Mouse (Mus musculus) CH12.LX (cell line): ENCODE data around the gene Pou2f3. TPM values are rescaled to one million over a fixed set of nuclear protein-coding genes. Genes with fewer than 3 reads are reported as not detected.

ENCODE experiments used
- DNase-seq: peaks from one replicate; pipeline ENCODE4 v3.0.0-alpha.2; 2013; ENCODE audit errors: extremely low read depth
- H3K27ac ChIP-seq: 2 replicates; pipeline ENCODE4 v1.5.1; 2012; ENCODE audit warnings: low read depth, mild to moderate bottlenecking, control low read depth, moderate library complexity; ENCODE audit not compliant: insufficient read depth
- H3K27me3 ChIP-seq: replicated peaks from 2 replicates; pipeline ENCODE3; 2012; ENCODE audit warnings: inconsistent platforms
- H3K36me3 ChIP-seq, 2 experiments: replicated peaks in 1 of 2; 2 replicates each; pipeline versions ENCODE3 to v1.6.1; 2012; ENCODE audit warnings: inconsistent platforms in 1 of 2, low read length in 1 of 2, mild to moderate bottlenecking in 1 of 2, mixed read lengths in 1 of 2, moderate library complexity in 1 of 2; ENCODE audit not compliant: control insufficient read depth in 1 of 2, insufficient read depth in 1 of 2
- H3K4me1 ChIP-seq, 2 experiments: 2 replicates each; pipeline ENCODE4 v1.6.1; 2012; ENCODE audit warnings: inconsistent platforms in 1 of 2, moderate library complexity in 1 of 2; ENCODE audit not compliant: insufficient read depth in 2 of 2, control insufficient read depth in 1 of 2
- H3K4me2 ChIP-seq: 2 replicates; pipeline ENCODE4 v1.6.1; 2012; ENCODE audit warnings: low read depth, mild to moderate bottlenecking, control low read depth; ENCODE audit not compliant: poor library complexity, insufficient read depth, severe bottlenecking
- H3K4me3 ChIP-seq, 3 experiments: fragments of 150-350 bp in 1 of 3; sonication (generic) in 1 of 3; replicated peaks in 1 of 3; 2 replicates each; pipeline versions ENCODE3 to v1.5.1; 2011 to 2012; ENCODE audit warnings: low read depth in 2 of 3, low read length in 2 of 3, mild to moderate bottlenecking in 2 of 3, moderate library complexity in 2 of 3, control low read depth in 1 of 3, improper control_type of control experiment in 1 of 3, inconsistent platforms in 1 of 3, mixed read lengths in 1 of 3; ENCODE audit not compliant: poor library complexity in 1 of 3
- H3K79me2 ChIP-seq: replicated peaks from 2 replicates; pipeline ENCODE4 v1.6.1; 2012; ENCODE audit warnings: mild to moderate bottlenecking, moderate library complexity; ENCODE audit not compliant: control insufficient read depth, poor library complexity, insufficient read depth, severe bottlenecking; ENCODE audit errors: extremely low read depth
- H3K9ac ChIP-seq: 2 replicates; pipeline ENCODE4 v1.6.1; 2012; ENCODE audit warnings: low read depth, mild to moderate bottlenecking, control low read depth, moderate library complexity; ENCODE audit not compliant: insufficient read depth
- H3K9me3 ChIP-seq: replicated peaks from 2 replicates; pipeline ENCODE3; 2012; ENCODE audit warnings: low read length, inconsistent platforms, mixed read lengths
- CHD1 ChIP-seq: IDR thresholded peaks from 2 replicates; pipeline ENCODE4 v1.6.1; 2012; ENCODE audit warnings: low read depth, low read length, improper control_type of control experiment, inconsistent platforms
- EP300 ChIP-seq: IDR thresholded peaks from 2 replicates; pipeline ENCODE4 v1.6.1; 2011; ENCODE audit warnings: low read length, improper control_type of control experiment
- GABPA ChIP-seq: IDR thresholded peaks from 2 replicates; pipeline ENCODE4 v1.6.1; 2012; ENCODE audit warnings: low read depth, low read length, improper control_type of control experiment, inconsistent platforms; ENCODE audit not compliant: insufficient replicate concordance
- IRF4 ChIP-seq: IDR thresholded peaks from 2 replicates; pipeline ENCODE4 v1.6.1; 2014; ENCODE audit warnings: low read depth, mild to moderate bottlenecking, inconsistent platforms, low read length, improper control_type of control experiment
- JUND ChIP-seq: conservative IDR thresholded peaks from 2 replicates; pipeline ENCODE4 v1.6.1; 2011; ENCODE audit warnings: low read depth, low read length, improper control_type of control experiment
- KAT2A ChIP-seq: IDR thresholded peaks from 2 replicates; pipeline ENCODE4 v1.6.1; 2012; ENCODE audit warnings: low read length, improper control_type of control experiment, inconsistent platforms; ENCODE audit not compliant: insufficient replicate concordance
- MAFK ChIP-seq: IDR thresholded peaks from 2 replicates; pipeline ENCODE4 v1.6.1; 2011; ENCODE audit warnings: low read length, improper control_type of control experiment; ENCODE audit not compliant: insufficient replicate concordance
- MEF2A ChIP-seq: IDR thresholded peaks from 2 replicates; pipeline ENCODE4 v1.6.1; 2014; ENCODE audit warnings: low read depth, mild to moderate bottlenecking, inconsistent platforms, low read length, improper control_type of control experiment, borderline replicate concordance
- PAX5 ChIP-seq: IDR thresholded peaks from 2 replicates; pipeline ENCODE4 v1.6.1; 2012; ENCODE audit warnings: low read length, inconsistent platforms, mixed read lengths
- RAD21 ChIP-seq: IDR thresholded peaks from 2 replicates; pipeline ENCODE4 v1.6.1; 2011; ENCODE audit warnings: low read depth, mild to moderate bottlenecking, low read length, improper control_type of control experiment, moderate library complexity
- SIN3A ChIP-seq: IDR thresholded peaks from 2 replicates; pipeline ENCODE4 v1.6.1; 2012; ENCODE audit warnings: low read length, improper control_type of control experiment, inconsistent platforms
- SMC3 ChIP-seq: IDR thresholded peaks from 2 replicates; pipeline ENCODE4 v1.6.1; 2011; ENCODE audit warnings: low read depth, low read length, improper control_type of control experiment
- USF1 ChIP-seq: IDR thresholded peaks from 2 replicates; pipeline ENCODE4 v1.6.1; 2014; ENCODE audit warnings: low read depth, mild to moderate bottlenecking, inconsistent platforms, low read length, improper control_type of control experiment
- ZC3H11A ChIP-seq: IDR thresholded peaks from 2 replicates; pipeline ENCODE4 v1.6.1; 2012; ENCODE audit warnings: low read depth, mild to moderate bottlenecking, inconsistent platforms, low read length, improper control_type of control experiment
- ZMIZ1 ChIP-seq: IDR thresholded peaks from 2 replicates; pipeline ENCODE4 v1.6.1; 2012; ENCODE audit warnings: low read depth, mild to moderate bottlenecking, inconsistent platforms, low read length, improper control_type of control experiment
- dilution Hi-C: fragments of 300-500 bp; cut with MboI; formaldehyde crosslinking; loops from 2 replicates; pipeline ENCODE4 v1.14.3; 2020; ENCODE audit warnings: low sequenced_read_pairs; ENCODE audit not compliant: extremely low pct_unique_long_range_greater_than_20kb, extremely low pct_ligation_motif_present
- in situ Hi-C: fragments of 300-500 bp; cut with MboI; formaldehyde crosslinking; loops from 3 replicates; pipeline ENCODE4 v1.14.3; 2019; ENCODE audit warnings: low sequenced_read_pairs, low pct_ligation_motif_present, low pct_unique_long_range_greater_than_20kb, mixed read lengths
- polyA plus RNA-seq: library from polyadenylated mRNA; unstranded; fragments of >175 nt; gene quantifications from 2 replicates; pipeline ENCODE4 v1.2.1, GENCODE M21; 2012; ENCODE audit warnings: low read depth; ENCODE audit not compliant: insufficient read length
- total RNA-seq, 2 experiments: library from RNA; depleted of rRNA; stranded (reverse); fragments of 300-350 nt in 1 of 2; fragments of >200 nt in 1 of 2; gene quantifications; 2 replicates each; pipeline ENCODE4 v1.2.3; 2012 to 2014

Pou2f3 gene
- total and polyA plus RNA-seq, 3 experiments: 0.21 to 0.49 TPM; not detected in 1

GRCm38 (mm10) chr9:43094828-43095227 is 115.3 kb downstream of the Pou2f3 start:
- H3K4me2 ChIP-seq: no peak overlapping the region
- H3K36me3 ChIP-seq: peaks cover 0 to 17% of the 10 kb centered on the region in 2 experiments
- DNase-seq: no peak
- dilution Hi-C loops: no loop called here
- peaks cover 11% of the 10 kb centered on the region for H3K79me2 ChIP-seq
- H3K27me3 ChIP-seq: no peaks in the 10 kb centered on the region
- H3K9me3 ChIP-seq: peaks cover 7% of the 10 kb centered on the region
- H3K4me1 ChIP-seq: peaks cover 4 to 48% of the 10 kb centered on the region in 2 experiments; a peak in 3 of 4 replicates
- H3K4me3 ChIP-seq: no peak overlapping the region
- TF ChIP-seq CHD1 (no peak), MAFK (no peak), ZMIZ1 (no peak), PAX5 (no peak), RAD21 (no peak), KAT2A (no peak), JUND (no peak), GABPA (no peak), MEF2A (no peak), IRF4 (no peak), ZC3H11A (no peak), EP300 (no peak), SIN3A (no peak)
- H3K9ac ChIP-seq: no peak overlapping the region
- in situ Hi-C loops: no loop called here
- no peak overlapping the region for H3K27ac ChIP-seq

GRCm38 (mm10) chr9:43093803-43094202 is 116.4 kb downstream of the Pou2f3 start:
- in situ Hi-C loops (no loop called here), dilution Hi-C loops (no loop called here)
- TF ChIP-seq SIN3A (no peak), USF1 (no peak), SMC3 (no peak)

More at GRCm38 (mm10) chr9:43093803-43094202, 116.4 kb downstream of the Pou2f3 start:
- Histone ChIP-seq H3K79me2 (peaks cover 13% of the 10 kb centered on the region), H3K27me3 (no peaks in the 10 kb centered on the region), H3K36me3 (peaks cover 0 to 21% of the 10 kb centered on the region in 2 experiments), H3K4me2 (no peak overlapping the region), H3K4me3 (no peak overlapping the region), H3K27ac (no peak overlapping the region), H3K9ac (no peak overlapping the region), H3K9me3 (peaks cover 7% of the 10 kb centered on the region), H3K4me1 (peaks cover 4 to 49% of the 10 kb centered on the region in 2 experiments; a peak in 3 of 4 replicates)
- DNase-seq: no peak
